Mouse (Mus musculus) CH12.LX (cell line): ENCODE measurements around the gene Rbm15b.

Experiments used
- E2F4 ChIP-seq: IDR thresholded peaks from 2 replicates; pipeline ENCODE4 v1.6.1; 2011; ENCODE audit warnings: low read depth, low read length, improper control_type of control experiment; ENCODE audit not compliant: insufficient replicate concordance
- GABPA ChIP-seq: IDR thresholded peaks from 2 replicates; pipeline ENCODE4 v1.6.1; 2012; ENCODE audit warnings: low read depth, low read length, improper control_type of control experiment, inconsistent platforms; ENCODE audit not compliant: insufficient replicate concordance

- TF ChIP-seq GABPA (no peak), E2F4 (no peak)
Measured at GRCm38 (mm10) chr9:106913759-106914158, 26.5 kb upstream of the Rbm15b start.
